Mouse (Mus musculus) hematopoietic stem cell, adult 5-6 weeks (primary cell): Measurements from ENCODE around the gene Prkcb. TPM values are rescaled to one million over a fixed set of nuclear protein-coding genes. Genes with fewer than 3 reads are reported as not detected.

Source experiments
- ATAC-seq, 2 experiments: fragments of 125-278 bp in 1 of 2; replicated peaks in 1 of 2; 2 replicates each; pipeline ENCODE4 v1.8.0; 2016 to 2017; ENCODE audit warnings: inconsistent platforms in 2 of 2, mild to moderate bottlenecking in 2 of 2, moderate number of reproducible peaks in 2 of 2, low read depth in 1 of 2, moderate TSS enrichment in 1 of 2; ENCODE audit not compliant: low FRiP score in 2 of 2, poor library complexity in 2 of 2, severe bottlenecking in 2 of 2, insufficient read depth in 1 of 2, low TSS enrichment in 1 of 2
- total RNA-seq: library from RNA; stranded (forward); fragments of 172-1452, 232-1000 nt; gene quantifications from 2 replicates; pipeline ENCODE4 v1.2.3, GENCODE M21; 2017

Gene Prkcb
- total RNA-seq, 1 experiment from 2014 or later = 11.8 TPM

- no peak for ATAC-seq
Measured at GRCm38 (mm10) chr7:122379292-122379691, 90.7 kb downstream of the Prkcb start.

GRCm38 (mm10) chr7:122380336-122381130 is 92.0 kb downstream of the Prkcb start:
- no peak for ATAC-seq

GRCm38 (mm10) chr7:122381560-122381959 is 93.0 kb downstream of the Prkcb start:
- ATAC-seq = no peak

GRCm38 (mm10) chr7:122383260-122383659 is 94.7 kb downstream of the Prkcb start:
- peak in 1 of 2 experiments; percentile 33; a peak in 1 of 4 replicates for ATAC-seq

- no peak for ATAC-seq
Measured at GRCm38 (mm10) chr7:122384891-122385290, 96.3 kb downstream of the Prkcb start.

GRCm38 (mm10) chr7:122386567-122386966 is 98.0 kb downstream of the Prkcb start:
- ATAC-seq = no peak

GRCm38 (mm10) chr7:122387896-122388295 is 99.3 kb downstream of the Prkcb start:
- peak in 1 of 2 experiments; percentile 15; a peak in 2 of 4 replicates for ATAC-seq

- no peak for ATAC-seq
Measured at GRCm38 (mm10) chr7:122388858-122389257, 100.3 kb downstream of the Prkcb start.

- no peak for ATAC-seq
Measured at GRCm38 (mm10) chr7:122389633-122390032, 101.1 kb downstream of the Prkcb start.

GRCm38 (mm10) chr7:122390200-122390599 is 101.6 kb downstream of the Prkcb start:
- ATAC-seq = peak; percentile 65 to 76

- ATAC-seq = no peak
Measured at GRCm38 (mm10) chr7:122390683-122391082, 102.1 kb downstream of the Prkcb start.

- ATAC-seq = no peak
Measured at GRCm38 (mm10) chr7:122391382-122391781, 102.8 kb downstream of the Prkcb start.

- ATAC-seq = 0 out of 4 replicates have a peak, but pooled peaks of 1 of the 2 experiments have one; percentile 20
Measured at GRCm38 (mm10) chr7:122393964-122394363, 105.4 kb downstream of the Prkcb start.

- no peak for ATAC-seq
Measured at GRCm38 (mm10) chr7:122395159-122395975, 106.8 kb downstream of the Prkcb start.

GRCm38 (mm10) chr7:122395976-122396315 is 107.4 kb downstream of the Prkcb start:
- no peak for ATAC-seq

- ATAC-seq = no peak
Measured at GRCm38 (mm10) chr7:122397699-122398098, 109.1 kb downstream of the Prkcb start.

GRCm38 (mm10) chr7:122402041-122402440 is 113.5 kb downstream of the Prkcb start:
- peak; percentile 18 to 61; a peak in 1 of 4 replicates for ATAC-seq

- no peak for ATAC-seq
Measured at GRCm38 (mm10) chr7:122403343-122403742, 114.8 kb downstream of the Prkcb start.
